Mouse (Mus musculus): ENCODE data around the gene Gtf2h4.

Gtf2h4 gene

DNA sequence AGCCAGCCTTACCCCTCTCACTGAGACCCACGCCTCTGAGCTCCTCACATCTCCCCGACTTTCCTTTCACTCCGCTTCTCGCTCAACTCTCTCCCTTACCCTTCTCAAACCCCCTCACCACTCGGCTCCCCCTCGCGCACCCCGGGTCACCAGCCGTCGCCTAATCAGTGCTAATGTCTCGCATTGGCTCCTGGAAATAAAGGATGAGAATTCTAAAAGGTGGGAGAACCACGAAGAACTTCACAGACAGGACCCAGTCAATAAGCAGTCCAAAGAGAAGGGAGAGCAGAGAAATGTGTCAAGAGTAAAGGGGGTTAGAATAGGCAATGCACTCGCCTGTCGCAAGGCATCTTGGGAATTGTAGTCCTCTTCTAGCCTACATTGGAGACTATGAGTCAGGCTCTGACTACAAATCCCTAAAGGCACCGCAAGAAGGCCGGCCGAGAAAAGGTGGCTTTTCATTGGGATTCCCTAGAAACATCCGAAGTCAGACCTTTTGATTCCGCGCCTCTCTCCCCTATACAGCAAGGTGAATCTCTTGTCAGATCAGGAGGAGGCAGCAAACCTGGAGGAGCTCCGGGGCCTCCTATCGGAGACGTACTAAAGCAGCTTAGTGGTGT is at the start of gene Gtf2h4:
Gene Gtf2h4, minus strand, starts transcription at position 324 of the 620 bp plus-strand sequence.
- DNase-seq (ENCODE audit: low spot score) = peak; percentile 96

DNA sequence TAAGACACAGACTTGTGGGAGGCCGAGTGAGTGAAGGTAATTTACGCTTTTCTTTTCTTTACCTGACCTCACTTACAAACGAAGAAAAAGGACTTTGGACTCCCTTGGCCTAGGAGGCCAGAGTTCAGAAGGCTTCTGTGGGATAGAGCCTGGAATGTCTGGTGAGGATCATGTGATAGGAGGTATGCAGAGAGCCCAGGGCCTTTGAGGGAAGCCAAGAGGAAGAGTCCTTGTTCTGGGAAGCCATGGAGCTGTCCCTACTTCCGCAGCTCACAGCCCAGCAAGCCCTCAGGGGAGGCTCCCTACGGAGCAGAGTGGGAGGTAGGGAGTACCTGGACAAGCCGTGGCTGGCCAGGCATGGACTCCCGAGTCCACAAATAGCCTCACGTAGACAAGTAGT is 48.1 kb upstream of the Gtf2h4 start:
- DNase-seq (ENCODE audit: low spot score) = no peak

- DNase-seq (ENCODE audit: low spot score) = no peak
Observed at GRCm38 (mm10) chr17:35720340-35720727, 46.8 kb upstream of the Gtf2h4 start.

GRCm38 (mm10) chr17:35719616-35720339 is 46.2 kb upstream of the Gtf2h4 start:
- no peak for DNase-seq (ENCODE audit: low spot score)

DNA sequence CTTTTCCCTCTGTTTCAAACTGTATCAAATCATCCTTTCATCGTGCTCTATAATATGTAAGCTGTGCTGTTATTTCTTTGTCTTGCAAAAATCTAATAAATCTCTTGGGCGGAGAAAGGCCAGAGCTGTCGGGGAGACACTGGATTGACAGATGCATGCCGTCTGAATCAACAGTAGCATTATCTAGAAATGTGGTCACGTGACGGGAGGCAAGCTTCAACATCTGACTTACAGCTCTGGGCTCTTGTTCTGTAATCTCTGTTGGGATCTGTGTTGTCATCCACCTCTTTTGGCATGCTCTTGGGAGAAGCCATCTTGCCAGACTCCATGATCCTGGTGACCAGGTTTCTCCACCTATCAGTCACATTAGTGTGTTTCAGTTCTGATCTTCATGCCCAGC is 43.5 kb upstream of the Gtf2h4 start:
- no peak for DNase-seq (ENCODE audit: low spot score)

- DNase-seq (ENCODE audit: low spot score) = no peak
Observed at GRCm38 (mm10) chr17:35716114-35716513, 42.6 kb upstream of the Gtf2h4 start.

DNA sequence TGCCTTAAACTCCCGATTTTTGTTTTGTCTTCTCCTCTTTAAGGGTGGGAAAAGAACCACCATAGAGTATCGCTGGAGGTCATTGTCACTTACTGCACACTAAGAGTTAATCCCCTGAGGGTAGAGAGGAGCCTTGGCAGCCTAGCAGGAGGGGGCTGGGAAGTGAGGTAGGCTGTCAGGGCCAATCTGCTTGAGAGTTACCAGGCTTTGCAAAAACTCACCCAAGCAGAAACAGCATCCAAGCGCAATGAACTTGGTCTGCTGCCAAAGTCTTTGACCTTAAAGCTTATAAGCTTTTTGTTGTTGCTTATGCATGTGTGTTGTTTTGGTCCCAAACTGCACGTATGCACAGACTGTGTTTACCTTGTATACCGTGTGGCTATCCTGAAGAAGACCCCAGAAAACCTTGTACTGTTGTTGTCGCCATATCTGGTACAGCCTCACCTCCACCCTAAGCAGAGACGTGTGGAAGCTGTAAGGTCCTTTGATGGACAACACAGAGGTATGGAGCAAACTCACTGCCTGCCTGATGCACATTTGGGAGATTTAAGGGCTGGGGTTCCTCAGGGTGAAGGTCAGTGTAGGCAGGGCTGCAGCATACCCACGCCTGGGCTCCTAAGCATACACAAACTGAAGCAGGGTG is 37.3 kb upstream of the Gtf2h4 start:
- no peak for DNase-seq (ENCODE audit: low spot score)

DNA sequence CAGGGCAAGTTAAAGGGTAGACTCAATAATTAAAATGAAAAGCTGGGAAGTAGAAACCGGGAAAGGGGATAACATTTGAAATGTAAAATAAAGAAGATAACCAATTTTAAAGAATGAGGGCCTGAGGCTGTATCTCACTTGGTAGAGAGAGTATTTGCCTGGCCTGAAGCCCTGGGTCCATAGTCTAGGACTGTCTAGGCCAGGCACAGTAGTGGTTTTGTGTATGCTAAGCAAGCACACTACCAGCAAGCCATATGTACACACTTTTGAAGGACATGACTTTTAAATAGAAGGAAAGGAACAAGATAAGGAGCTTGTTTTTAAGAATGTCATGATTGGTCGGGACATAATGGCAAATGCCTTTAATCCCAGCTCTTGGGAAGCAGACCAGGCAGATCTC is 35.1 kb upstream of the Gtf2h4 start:
- no peak for DNase-seq (ENCODE audit: low spot score)

- DNase-seq (ENCODE audit: low spot score) = no peak
Observed at GRCm38 (mm10) chr17:35707929-35708328, 34.4 kb upstream of the Gtf2h4 start.

GRCm38 (mm10) chr17:35705836-35706235 is 32.3 kb upstream of the Gtf2h4 start:
- peak; percentile 58 for DNase-seq (ENCODE audit: low spot score)

DNA sequence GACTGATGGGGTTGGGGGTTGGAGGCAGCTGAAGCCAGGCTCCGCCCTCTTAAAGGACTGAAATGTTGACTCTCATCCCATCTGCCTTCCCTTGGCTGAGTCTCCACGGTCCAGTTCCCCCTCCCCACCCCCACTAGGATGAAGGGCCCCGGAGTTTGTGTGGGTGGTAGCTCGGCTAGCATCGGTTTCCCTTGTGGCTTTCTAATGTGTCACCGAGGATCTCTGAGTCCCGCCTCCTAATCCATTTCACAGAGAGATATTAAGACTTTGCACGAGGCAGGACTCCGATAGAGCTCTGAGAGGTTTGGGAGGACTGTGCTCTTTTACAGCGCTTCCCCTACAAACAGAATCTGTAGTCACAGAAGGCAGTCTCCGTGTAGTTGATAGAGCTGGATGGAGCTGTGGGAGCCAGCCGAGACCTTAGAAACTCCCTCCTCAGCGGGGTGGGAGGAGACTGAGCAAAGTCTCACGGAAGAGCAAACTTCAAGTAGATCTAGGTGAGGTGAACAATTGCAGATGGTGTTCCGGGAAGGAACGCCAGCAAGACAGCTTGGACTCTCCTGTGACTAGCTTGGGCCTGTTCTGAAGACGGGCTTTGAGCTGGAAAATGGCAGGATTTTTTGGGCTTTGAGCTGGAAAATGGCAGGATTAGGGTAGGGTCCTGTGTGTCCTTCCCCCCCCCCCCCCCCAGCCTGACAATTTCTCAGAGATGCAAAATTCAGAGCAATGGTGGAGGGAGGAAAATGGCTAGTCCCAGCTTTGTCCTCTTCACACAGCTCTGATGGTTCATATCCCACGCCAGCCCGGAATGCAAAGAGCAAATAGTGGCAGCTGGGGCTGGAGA is 31.3 kb upstream of the Gtf2h4 start, which contains the start of gene Ddr1:
Gene Ddr1, minus strand, starts transcription at position 1 of the 844 bp plus-strand sequence.
- peak; percentile 52 for DNase-seq (ENCODE audit: low spot score)

- DNase-seq (ENCODE audit: low spot score) = no peak
Observed at GRCm38 (mm10) chr17:35703751-35704271, 30.3 kb upstream of the Gtf2h4 start.

DNA sequence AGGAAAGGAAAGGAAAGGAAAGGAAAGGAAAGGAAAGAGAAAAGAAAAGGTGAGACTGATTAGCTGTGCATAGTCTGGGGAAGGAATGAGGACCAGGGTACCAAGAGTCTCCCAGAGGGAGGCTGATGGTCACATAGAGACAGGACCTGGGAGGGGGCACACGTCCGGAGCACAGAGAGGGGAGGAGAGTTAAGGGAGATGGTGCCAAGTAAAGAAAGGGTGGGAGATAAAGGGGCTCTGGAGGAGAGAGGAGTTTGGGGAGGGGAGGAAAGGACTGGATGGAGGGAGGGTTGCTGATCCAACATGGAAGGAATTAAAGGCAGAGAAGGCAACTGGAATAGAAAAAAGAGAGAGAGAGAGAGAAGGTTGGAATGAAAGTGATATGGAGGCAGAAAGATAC is 29.5 kb upstream of the Gtf2h4 start:
- no peak for DNase-seq (ENCODE audit: low spot score)

DNA sequence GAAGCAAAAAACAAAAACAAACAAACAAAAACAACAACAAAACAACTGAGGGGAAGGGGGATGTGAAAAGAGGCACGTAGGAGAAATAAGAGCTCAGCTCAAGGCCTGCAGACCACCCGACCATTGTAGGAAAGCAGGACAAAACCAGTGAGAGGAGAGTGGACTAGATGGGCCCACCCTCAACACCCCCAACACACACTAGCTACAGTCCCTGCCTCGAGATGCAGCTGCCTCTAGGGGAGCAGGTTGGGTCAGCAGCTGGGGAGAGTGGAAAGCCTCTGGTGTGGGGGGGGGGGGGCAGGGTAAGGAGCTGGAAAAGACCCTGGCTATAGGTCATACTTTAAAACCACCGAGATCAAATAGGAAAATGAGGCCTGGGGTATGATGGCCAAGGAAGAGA is 29.1 kb upstream of the Gtf2h4 start:
- no peak for DNase-seq (ENCODE audit: low spot score)

DNA sequence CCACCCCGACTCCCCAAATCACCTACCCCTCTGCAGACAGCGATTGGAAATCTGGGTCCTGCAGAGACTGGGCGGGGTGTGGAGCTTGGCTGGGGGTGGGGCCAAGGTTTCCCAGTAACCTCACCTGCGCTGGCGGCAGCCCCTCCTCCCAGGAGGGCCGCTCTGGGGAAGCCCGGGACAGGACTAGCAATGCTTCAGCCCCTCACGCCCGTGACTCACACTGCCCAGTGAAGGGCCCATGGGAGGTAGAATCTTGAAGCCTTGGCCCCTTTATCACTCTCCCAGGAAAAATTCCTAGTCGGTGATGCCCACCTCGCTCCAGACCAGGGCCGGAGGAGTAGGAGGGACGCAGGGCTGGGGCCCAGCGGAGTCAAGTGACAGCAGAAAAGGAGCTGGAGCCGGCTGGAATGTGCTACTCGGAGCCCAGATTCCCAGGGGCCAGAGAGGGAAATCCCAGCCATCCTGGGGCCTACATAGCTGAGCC is 28.5 kb upstream of the Gtf2h4 start:
- DNase-seq (ENCODE audit: low spot score) = no peak

DNA sequence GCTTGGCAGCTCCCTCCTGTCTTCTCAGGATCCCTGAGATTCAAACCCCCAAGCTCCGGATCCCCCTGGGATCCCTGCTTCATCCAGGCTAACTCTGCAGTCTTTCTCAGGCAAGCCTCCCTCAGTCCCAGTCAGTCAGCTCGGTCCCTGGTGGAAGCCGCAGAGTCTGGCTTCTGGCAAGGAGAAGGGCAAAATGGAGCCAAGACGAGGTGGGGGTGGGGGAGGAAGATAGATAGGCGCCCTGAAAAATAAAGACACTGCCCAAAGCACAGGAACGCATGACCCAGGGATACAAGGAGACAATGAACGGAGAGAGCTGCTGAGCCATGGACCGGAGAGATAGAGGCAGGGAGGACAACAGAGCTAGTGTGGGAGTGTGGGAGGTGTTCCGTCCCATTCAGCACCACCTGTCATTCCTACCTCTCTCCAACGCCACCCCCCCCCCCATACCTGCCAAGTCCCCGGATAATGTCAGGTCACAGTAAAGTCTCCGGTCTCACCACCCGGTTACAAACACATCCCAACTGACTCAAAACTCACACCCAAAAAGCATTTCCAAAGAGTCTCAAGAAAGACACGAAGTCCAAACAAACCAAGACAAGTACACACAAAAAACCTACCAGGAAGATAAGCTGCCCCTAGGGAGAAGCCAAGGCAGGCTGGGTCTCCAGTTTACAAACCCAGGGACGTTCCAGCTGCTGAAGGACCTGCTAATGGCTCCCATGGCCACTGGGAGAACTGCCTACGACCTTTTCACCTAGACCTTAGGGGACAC is 27.9 kb upstream of the Gtf2h4 start:
- no peak for DNase-seq (ENCODE audit: low spot score)

- DNase-seq (ENCODE audit: low spot score) = peak; percentile 84
Observed at GRCm38 (mm10) chr17:35700371-35700961, 26.9 kb upstream of the Gtf2h4 start.

- peak; percentile 76 for DNase-seq (ENCODE audit: low spot score)
Observed at GRCm38 (mm10) chr17:35699919-35700318, 26.4 kb upstream of the Gtf2h4 start.

DNA sequence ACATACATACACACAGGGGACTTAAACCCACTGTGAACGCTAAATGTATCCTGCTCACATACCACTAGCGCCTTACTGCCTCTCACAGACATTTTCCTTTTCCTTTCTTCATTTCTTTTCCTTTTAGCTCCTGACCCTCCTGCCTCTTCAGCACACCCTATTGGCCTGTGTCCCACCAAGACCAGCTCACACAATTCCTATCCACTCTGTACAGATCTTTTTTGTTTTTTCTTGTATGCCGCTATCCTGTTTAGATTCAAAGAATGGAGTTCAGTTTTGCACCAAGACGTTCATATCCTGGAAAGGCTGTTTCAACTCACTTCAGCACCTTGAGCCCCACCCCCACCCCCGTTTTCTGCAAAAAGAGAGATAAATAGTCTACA is 25.0 kb upstream of the Gtf2h4 start:
- DNase-seq (ENCODE audit: low spot score) = no peak

DNA sequence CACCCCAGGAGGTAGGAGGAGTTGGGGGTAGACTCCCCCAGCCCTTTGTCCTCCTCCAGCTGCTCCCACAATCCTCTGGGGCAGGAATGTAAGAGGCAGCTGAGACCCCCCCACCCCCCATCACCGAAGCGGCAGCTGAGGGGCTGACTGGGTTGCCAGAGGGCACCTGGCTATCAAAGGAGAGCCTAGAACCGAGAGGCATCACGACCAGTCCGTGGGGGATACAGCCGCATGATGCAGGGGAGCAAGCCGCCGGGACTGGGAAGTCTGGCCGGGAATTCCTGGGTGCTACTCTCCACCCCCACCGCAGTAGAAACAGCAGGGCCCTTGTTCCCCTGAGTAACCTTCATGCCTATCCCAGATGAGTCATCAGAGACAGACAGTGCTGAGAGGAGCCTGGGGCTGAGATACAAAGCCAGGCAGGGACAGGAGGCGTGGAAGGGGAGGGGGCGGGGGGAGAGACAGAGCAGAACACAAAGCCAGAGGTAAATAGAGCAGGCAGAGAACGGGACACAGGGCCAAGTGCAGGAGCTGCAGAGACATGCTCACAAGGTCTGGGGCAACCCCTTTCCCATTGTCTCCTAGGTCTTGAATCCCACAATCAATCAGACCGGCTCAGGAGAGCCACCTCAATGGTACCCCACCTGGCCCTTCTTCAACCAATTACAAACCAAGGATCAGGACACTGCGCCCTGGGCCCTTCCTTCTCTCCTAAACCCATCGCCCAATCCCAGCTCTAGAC is 24.4 kb upstream of the Gtf2h4 start:
- peak; percentile 74 for DNase-seq (ENCODE audit: low spot score)

All from layer of hippocampus, adult 11-12 months (tissue).